Mouse (Mus musculus) hindbrain, embryonic 15.5 days (tissue): ENCODE data around the gene Slc17a5. TPM values are rescaled to one million over a fixed set of nuclear protein-coding genes. Genes with fewer than 3 reads are reported as not detected.

Experiments used
- ATAC-seq: fragments of 200-750 bp; cut with Nextera tagmentation; 2 replicates; pipeline ENCODE4 v1.8.0; 2017; ENCODE audit warnings: low read depth, moderate number of reproducible peaks, moderate TSS enrichment; ENCODE audit not compliant: low FRiP score
- H3K27ac ChIP-seq: fragments of 300-500 bp; sonication (generic); replicated peaks from 2 replicates; pipeline ENCODE4 v1.5.1; 2015; ENCODE audit warnings: mild to moderate bottlenecking, inconsistent platforms
- H3K27me3 ChIP-seq: fragments of 300-500 bp; sonication (generic); 2 replicates; pipeline ENCODE4 v1.6.1; 2015; ENCODE audit warnings: control low read depth, inconsistent platforms
- H3K36me3 ChIP-seq: fragments of 300-500 bp; sonication (generic); 2 replicates; pipeline ENCODE4 v1.6.1; 2015; ENCODE audit warnings: control low read depth, inconsistent platforms
- H3K4me1 ChIP-seq: fragments of 300-500 bp; sonication (generic); replicated peaks from 2 replicates; pipeline ENCODE4 v1.6.1; 2015; ENCODE audit warnings: control low read depth, inconsistent platforms
- H3K4me2 ChIP-seq: fragments of 300-500 bp; sonication (generic); 2 replicates; pipeline ENCODE4 v1.6.1; 2015; ENCODE audit warnings: moderate library complexity, mild to moderate bottlenecking, inconsistent platforms
- H3K4me3 ChIP-seq: fragments of 300-500 bp; sonication (generic); 2 replicates; pipeline ENCODE4 v1.5.1; 2015; ENCODE audit warnings: mild to moderate bottlenecking, inconsistent platforms
- H3K9ac ChIP-seq: fragments of 300-500 bp; sonication (generic); 2 replicates; pipeline ENCODE4 v1.6.1; 2015; ENCODE audit warnings: inconsistent platforms
- H3K9me3 ChIP-seq: fragments of 300-500 bp; sonication (generic); 2 replicates; pipeline ENCODE4 v1.6.1; 2016; ENCODE audit warnings: control low read depth, inconsistent platforms
- WGBS: fragments of 180-500 bp; shearing (Covaris S2); methylation state at CpG from one replicate; pipeline ENCODE4 v1.1.7; 2015; 5-methylcytosine and 5-hydroxymethylcytosine counted together
- polyA plus RNA-seq: library from polyadenylated mRNA; unstranded; fragments of >200 nt; fragmentation: Nextera tagmentation; extraction: Ambion mirVana; gene quantifications from 2 replicates; pipeline ENCODE4 v1.2.1, GENCODE M21; 2015

Gene Slc17a5
- 15.4 and 16.2 TPM in 2 replicates for polyA plus RNA-seq

DNA sequence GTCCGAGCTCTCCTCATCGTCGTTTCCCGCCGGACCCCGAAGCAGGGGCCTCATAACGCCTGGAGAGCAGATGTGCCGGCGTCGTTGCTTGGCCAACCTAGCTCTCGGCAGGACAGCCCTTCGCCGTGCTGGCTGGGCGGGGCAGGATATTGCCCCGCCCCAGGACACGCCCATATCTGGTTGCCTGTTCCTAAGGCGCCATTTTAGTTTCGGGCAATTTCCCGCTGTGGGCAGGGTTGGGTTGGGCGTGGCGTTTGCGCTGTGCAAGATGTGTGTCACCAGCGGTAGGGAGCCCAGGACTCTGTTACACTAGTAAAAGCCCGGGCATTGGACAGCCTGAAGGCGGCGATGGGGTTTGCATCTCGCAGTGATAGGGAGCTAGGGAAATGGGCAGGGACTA lies at the start of gene Slc17a5:
Gene Slc17a5 (minus strand): TSS at position 128 of the 400 bp plus-strand sequence.
- Histone ChIP-seq H3K36me3 (peaks cover 4% of the 10 kb centered on the region; the same call in 1 of the 2 replicates), H3K27me3 (no peaks in the 10 kb centered on the region), H3K4me2 (peak within 1 kb of the TSS; percentile 58), H3K9me3 (no peaks in the 10 kb centered on the region), H3K27ac (peak within 1 kb of the TSS; percentile 77), H3K9ac (peak within 1 kb of the TSS; percentile 75), H3K4me1 (peaks cover 11% of the 10 kb centered on the region; the same call in 1 of the 2 replicates), H3K4me3 (peak within 1 kb of the TSS; percentile 71)
- WGBS: under 1% methylated on average over 27 of the region's 27 CpGs
- peak; percentile 98 for ATAC-seq

DNA sequence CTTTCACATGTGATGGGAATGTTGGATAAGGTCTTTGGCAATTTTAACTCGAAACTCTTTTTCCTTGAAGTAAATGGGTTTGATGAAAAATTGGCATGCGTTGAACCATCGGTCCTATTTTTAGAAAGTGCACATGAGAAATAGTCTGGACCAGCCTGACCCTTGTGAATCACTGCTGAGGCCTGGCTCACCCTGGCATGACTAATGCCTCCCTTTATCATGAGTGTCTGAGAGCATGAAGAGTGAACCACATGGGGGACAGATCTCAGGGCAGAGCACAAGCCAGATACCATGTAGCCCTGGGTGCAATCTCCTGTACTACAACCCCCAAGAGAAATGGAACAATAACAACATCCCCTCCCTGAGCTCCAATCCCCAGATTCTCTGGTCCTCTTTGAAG lies 46.1 kb upstream of the Slc17a5 start:
- 87% methylated on average over 3 of the region's 3 CpGs for WGBS
- Histone ChIP-seq H3K9me3 (no peaks in the 10 kb centered on the region), H3K9ac (no peak overlapping the region), H3K36me3 (no peaks in the 10 kb centered on the region), H3K4me3 (no peak overlapping the region), H3K27ac (no peak overlapping the region), H3K4me2 (no peak overlapping the region), H3K4me1 (no peaks in the 10 kb centered on the region), H3K27me3 (no peaks in the 10 kb centered on the region)
- ATAC-seq: no peak

DNA sequence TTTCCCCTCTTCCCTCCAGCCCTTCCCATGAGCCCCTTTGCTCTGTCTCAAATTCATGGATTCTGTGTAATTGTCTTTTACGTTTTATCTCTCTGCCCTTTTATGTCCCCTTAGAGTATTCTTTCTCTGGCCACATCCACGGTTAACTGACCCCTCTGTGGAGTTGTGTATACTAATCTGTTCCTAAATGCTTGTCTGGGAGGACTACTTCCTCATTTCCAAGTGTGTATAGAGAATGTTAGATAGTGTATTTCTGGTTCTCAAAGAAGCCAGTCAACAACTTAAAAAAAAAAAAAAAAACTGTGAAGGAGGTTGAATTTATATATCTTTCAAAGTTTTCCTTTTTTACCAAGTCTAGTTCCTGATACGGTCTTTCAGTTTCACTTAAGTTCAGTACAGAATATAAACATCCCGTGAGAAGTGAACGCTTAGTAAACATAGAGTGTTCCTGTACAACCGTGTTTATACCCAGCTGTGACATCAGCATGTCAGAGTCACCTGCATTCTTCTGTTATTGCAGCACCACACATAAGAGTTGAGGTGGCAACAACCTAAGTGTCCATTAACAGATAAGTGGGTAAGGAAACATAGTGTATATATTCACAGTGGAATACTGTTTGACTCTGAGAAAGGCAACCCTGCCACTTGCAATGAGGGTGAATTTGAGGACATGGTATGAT lies 44.1 kb upstream of the Slc17a5 start:
- Histone ChIP-seq H3K9me3 (no peaks in the 10 kb centered on the region), H3K27ac (no peak overlapping the region), H3K4me3 (no peak overlapping the region), H3K4me1 (no peaks in the 10 kb centered on the region), H3K27me3 (no peaks in the 10 kb centered on the region), H3K9ac (no peak overlapping the region), H3K36me3 (no peaks in the 10 kb centered on the region), H3K4me2 (no peak overlapping the region)
- WGBS: 86% methylated on average over 6 of the region's 6 CpGs
- no peak for ATAC-seq

DNA sequence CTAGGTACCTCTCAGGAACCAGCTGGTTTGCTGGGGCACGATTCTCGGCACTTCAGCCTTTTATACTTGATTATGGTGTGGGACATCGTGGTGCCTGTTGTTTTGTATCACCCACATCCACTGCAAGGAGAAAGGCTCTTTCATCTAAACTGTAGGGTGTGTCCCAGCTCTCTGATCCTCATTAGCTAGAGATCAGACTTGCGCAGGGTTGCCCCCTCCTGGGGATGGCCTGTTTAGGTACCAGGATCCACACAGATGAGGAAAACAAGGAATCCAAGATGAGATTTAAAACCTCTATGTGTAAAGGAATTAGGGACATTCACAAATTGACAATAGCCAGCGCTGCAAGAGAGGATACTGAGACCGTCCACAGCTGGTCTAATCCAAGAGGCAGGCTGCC lies 42.1 kb upstream of the Slc17a5 start:
- Histone ChIP-seq H3K9me3 (no peaks in the 10 kb centered on the region), H3K27me3 (no peaks in the 10 kb centered on the region), H3K9ac (no peak overlapping the region), H3K4me1 (no peaks in the 10 kb centered on the region), H3K4me2 (peak overlapping the region; percentile 34), H3K4me3 (no peak overlapping the region), H3K36me3 (no peaks in the 10 kb centered on the region), H3K27ac (no peak overlapping the region)
- no peak for ATAC-seq
- 59% methylated on average over 6 of the region's 6 CpGs for WGBS

DNA sequence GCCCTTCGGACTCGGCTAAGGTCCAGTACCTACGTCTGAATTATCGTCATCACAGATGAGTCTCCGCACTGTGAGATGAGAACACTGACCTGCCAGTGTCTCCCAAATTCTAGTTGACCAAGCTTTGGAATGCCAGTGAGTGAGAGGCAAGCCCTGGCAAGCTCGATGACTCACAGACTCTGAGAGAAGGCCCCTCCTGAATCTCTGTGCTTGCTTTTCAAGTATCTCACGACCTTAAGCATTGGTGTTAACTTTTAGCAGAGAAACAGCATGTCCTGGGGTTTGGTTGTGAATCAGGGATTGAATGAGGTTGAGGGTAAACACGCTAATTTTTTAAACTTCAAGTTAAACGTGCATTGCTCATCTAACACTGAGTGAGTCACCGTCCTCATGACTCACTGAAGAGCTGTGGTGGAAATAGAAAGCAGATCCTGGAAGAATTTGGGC lies 35.5 kb upstream of the Slc17a5 start:
- H3K4me3 ChIP-seq: no peak overlapping the region
- H3K36me3 ChIP-seq: no peaks in the 10 kb centered on the region
- no peak overlapping the region for H3K27ac ChIP-seq
- no peaks in the 10 kb centered on the region for H3K27me3 ChIP-seq
- H3K9ac ChIP-seq: no peak overlapping the region
- WGBS: 87% methylated on average over 10 of the region's 10 CpGs
- no peaks in the 10 kb centered on the region for H3K4me1 ChIP-seq
- H3K4me2 ChIP-seq: no peak overlapping the region
- ATAC-seq: no peak
- H3K9me3 ChIP-seq: no peaks in the 10 kb centered on the region

DNA sequence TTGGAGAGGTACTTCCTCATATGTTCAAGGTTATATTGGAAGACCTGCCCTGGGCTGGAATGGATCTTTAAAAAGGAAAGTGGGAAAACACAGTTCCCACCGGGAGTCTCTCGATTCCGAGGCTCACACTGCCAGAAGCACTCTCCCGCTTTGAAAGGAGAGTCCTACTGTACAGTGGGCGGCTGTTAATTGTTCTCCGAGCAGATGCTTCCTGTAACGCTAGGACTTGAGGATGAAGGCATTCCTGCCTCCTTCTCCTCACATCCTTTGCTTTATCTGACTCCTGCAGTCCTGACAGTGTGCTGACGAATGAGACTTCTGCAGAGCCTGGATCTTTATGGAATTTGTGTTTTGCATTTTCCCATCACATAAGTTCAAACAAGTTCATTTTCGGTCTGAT lies 31.4 kb upstream of the Slc17a5 start:
- ATAC-seq: no peak
- H3K27ac ChIP-seq: no peak overlapping the region
- peaks cover 20% of the 10 kb centered on the region; the same call in 1 of the 2 replicates for H3K4me1 ChIP-seq
- WGBS: 82% methylated on average over 9 of the region's 9 CpGs
- H3K27me3 ChIP-seq: 0 out of 2 replicates have a peak, but pooled peaks cover 5% of the 10 kb centered on the region
- no peak overlapping the region for H3K4me3 ChIP-seq
- no peak overlapping the region for H3K4me2 ChIP-seq
- H3K9ac ChIP-seq: no peak overlapping the region
- H3K9me3 ChIP-seq: no peaks in the 10 kb centered on the region
- H3K36me3 ChIP-seq: no peaks in the 10 kb centered on the region

DNA sequence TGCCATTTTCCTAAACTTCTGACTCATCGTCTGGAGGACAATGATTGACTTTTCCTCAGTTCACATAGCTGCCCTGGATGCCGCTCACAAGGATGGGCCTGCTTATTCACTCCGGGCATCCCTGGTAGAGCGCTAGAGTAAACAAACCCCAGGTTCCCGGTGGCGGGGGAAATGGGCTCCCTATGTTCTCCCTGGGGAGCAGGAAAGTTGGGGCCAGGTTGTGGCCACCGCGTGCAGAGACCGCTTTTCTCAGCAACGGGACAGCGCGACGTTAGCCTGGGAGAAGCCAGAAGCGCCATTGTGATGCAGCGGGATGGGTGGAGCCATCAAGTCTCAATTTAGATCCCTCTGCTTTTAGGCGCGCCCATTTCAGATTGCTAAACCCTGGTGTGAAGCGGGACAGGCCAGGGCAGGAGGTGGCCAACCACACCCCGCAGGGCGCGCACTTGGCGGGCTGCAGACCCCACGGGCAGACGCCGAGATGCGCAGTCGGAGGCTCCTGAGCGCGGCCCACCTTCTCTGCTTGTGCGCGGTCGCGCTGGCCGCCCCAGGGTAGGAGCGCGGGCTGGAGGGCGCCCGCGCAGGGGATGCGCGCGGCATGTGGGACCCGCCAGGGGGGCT lies 27.7 kb upstream of the Slc17a5 start, which contains the start of gene Cd109:
Gene Cd109 (plus strand): TSS at position 146 of the 621 bp plus-strand sequence.
- WGBS: under 1% methylated on average over 43 of the region's 43 CpGs
- no peaks in the 10 kb centered on the region for H3K36me3 ChIP-seq
- no peak within 1 kb of the TSS for H3K27ac ChIP-seq
- peak; percentile 80 for ATAC-seq
- H3K9ac ChIP-seq: peak within 1 kb of the TSS; percentile 54
- peak within 1 kb of the TSS; percentile 85 for H3K4me3 ChIP-seq
- peak within 1 kb of the TSS; percentile 100 for H3K4me2 ChIP-seq
- H3K4me1 ChIP-seq: peaks cover 23% of the 10 kb centered on the region; the same call in 1 of the 2 replicates
- no peaks in the 10 kb centered on the region for H3K9me3 ChIP-seq
- H3K27me3 ChIP-seq: 0 out of 2 replicates have a peak, but pooled peaks cover 5% of the 10 kb centered on the region

DNA sequence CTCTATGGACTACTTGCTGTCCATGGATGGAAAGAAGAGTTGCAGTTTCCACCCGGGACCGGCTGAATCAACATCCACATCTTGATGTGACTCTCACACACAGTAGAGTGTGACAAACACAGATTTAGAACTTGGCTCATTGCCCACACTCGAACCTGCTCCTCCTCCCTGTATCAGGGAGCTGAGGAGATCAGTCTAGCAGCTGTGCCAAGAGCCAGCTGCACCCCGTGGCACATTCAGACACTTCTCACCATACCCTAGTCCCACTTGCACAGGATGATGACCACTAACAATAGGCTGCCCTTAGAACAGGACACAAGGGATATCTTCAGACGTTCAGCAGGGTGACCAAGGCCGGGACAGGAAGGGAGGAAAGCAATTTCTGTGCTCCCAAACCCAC lies 26.4 kb upstream of the Slc17a5 start:
- Histone ChIP-seq H3K9me3 (no peaks in the 10 kb centered on the region), H3K27ac (no peak overlapping the region), H3K9ac (no peak overlapping the region), H3K27me3 (0 out of 2 replicates have a peak, but pooled peaks cover 5% of the 10 kb centered on the region), H3K4me1 (peaks cover 23% of the 10 kb centered on the region; the same call in 1 of the 2 replicates), H3K36me3 (no peaks in the 10 kb centered on the region), H3K4me2 (peak overlapping the region; percentile 100), H3K4me3 (no peak overlapping the region)
- ATAC-seq: peak; percentile 72
- WGBS: 41% methylated on average over 6 of the region's 6 CpGs

DNA sequence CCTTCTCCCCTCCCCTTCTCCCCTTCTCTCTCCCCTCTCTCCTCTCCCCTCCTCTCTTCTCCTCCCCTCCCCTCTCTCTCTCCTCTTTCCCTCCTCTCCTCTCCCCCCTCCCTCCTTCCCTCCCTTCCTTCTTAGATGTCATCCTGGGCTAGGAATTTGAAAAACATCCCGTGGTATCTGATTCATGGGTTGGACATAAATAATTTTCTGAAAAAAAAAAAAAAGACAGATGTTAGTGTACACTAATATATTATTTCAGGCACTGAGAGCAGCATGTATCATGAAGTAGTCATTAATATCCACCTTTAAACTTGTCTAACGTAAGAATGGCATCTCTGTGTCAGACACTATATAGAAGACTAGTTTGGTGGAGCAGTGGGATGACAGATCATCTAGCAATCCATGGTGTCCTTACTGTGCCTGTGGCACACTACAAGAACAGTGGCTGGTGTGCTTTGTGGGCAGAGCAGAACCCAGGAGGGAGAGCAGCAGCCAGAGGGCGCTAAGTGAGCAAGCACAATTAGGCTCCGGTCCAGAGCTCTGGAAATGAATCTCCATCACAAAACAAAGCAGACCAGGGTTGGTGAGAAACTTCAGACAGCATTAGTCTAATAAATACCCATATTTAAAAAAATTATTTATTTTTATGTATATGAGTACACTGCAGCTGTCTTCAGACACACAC lies 13.3 kb upstream of the Slc17a5 start:
- H3K27ac ChIP-seq: no peak overlapping the region
- H3K9ac ChIP-seq: no peak overlapping the region
- no peaks in the 10 kb centered on the region for H3K9me3 ChIP-seq
- H3K27me3 ChIP-seq: no peaks in the 10 kb centered on the region
- no peak for ATAC-seq
- no peak overlapping the region for H3K4me2 ChIP-seq
- no peak overlapping the region for H3K4me3 ChIP-seq
- WGBS: 50% methylated on average over 4 of the region's 4 CpGs
- no peaks in the 10 kb centered on the region for H3K36me3 ChIP-seq
- H3K4me1 ChIP-seq: no peaks in the 10 kb centered on the region

DNA sequence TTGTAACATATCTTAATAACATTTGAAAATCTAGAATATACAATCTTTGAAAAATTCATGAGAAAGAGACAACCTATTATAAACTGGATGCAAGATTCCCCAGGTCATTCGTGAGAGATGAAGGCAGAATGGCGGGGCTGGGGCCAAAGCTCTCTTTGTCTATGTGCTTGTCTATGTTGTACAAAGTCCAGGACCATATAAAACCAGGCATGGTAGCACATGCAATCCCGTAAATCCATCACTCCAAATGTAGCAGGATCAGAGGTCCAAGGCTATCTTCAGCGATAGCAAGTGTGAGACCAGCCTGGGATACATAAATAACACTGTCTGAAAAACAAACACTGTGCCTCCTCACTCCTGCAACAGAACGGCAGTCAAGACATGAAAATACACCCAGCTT lies 12.1 kb upstream of the Slc17a5 start:
- Histone ChIP-seq H3K4me2 (no peak overlapping the region), H3K27ac (no peak overlapping the region), H3K9ac (no peak overlapping the region), H3K9me3 (no peaks in the 10 kb centered on the region), H3K27me3 (no peaks in the 10 kb centered on the region), H3K4me1 (no peaks in the 10 kb centered on the region), H3K4me3 (no peak overlapping the region), H3K36me3 (no peaks in the 10 kb centered on the region)
- ATAC-seq: no peak
- WGBS: 86% methylated on average over 5 of the region's 5 CpGs

DNA sequence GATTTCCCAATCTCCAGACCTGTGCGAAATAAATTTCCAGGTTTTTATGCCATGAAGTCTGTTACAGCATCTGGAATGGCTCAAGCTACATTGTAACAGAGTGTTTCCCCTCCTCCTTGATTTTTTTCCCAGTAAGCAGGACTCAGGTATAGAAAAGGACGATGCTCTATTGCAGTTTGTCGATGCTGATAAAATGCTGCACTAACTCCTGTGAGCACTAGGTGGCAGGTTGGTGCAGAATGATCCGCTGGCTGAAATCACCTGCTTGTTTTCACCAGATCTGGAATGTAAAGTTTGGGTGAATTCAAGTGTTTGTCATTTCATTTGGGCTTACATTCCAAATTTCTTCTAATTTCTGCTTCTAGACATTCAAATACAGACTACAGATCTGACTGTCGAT lies 9.0 kb upstream of the Slc17a5 start:
- Histone ChIP-seq H3K4me1 (no peaks in the 10 kb centered on the region), H3K9ac (no peak overlapping the region), H3K27ac (no peak overlapping the region), H3K4me3 (no peak overlapping the region), H3K36me3 (no peaks in the 10 kb centered on the region), H3K27me3 (no peaks in the 10 kb centered on the region), H3K9me3 (no peaks in the 10 kb centered on the region), H3K4me2 (no peak overlapping the region)
- 4% methylated on average over 5 of the region's 5 CpGs for WGBS
- peak; percentile 63 for ATAC-seq
